Mouse (Mus musculus): ENCODE measurements at regions not wholly inside any gene's neighbourhood (a gene's known extent, or its start where the extent isn't known, plus 50 kb on each side); places are given as distances from the start of the nearest gene placed in this dataset.

DNA sequence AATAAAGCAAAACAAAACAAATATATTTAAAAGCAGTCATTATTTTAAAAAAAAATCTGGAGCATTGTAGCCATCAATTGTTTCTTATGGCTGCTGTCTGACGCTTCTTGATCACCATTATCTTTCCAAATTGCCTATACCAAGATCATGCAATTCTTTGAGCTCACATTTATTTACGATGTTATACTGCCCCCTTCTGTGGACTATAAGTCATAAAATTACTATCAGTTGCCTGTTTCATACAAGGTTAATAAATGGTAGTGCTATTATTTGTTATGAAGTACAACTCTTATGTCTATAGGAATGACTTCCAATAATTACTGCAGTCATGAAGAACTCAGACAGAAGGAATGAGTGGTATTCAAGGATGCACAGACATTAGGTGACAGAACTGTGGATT is 57.3 kb upstream of the Eda2r start:
- in situ Hi-C loops (cut with MboI, MseI), result loop anchor here (25.0 kb wide), 1 partner anchor 1178 kb away; no protein-coding TSS in a partner anchor

DNA sequence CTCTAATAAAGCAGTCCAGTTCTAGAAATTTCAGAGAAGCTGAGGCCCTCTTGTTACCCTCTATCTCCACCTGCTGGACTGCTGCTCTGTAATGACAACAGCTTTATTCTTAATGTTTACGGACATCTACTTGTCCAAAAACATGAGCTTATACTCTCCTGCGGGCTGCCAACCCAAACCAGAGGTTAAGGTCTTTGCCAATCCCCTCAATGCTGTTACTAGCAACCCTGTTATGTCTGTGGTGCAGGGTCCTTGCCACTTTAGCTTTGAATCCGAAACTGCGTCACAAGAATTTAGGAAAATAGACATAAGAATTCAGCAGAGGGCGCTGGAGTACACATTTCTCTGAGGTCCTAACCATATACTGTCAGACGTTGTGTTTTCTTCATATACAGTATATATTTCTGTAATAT is 54.4 kb upstream of the Eda2r start:
- in situ Hi-C loops (cut with MboI, MseI), result loop anchor here (25.0 kb wide), 1 partner anchor 1181 kb away; no protein-coding TSS in a partner anchor

Measured in T-helper 2 cell (primary cell).